Mouse (Mus musculus) forebrain, embryonic 16.5 days (tissue): ENCODE measurements at regions not wholly inside any gene's neighbourhood (a gene's known extent, or its start where the extent isn't known, plus 50 kb on each side); places are given as distances from the start of the nearest gene placed in this dataset.

Experiments
- ATAC-seq: fragments of 200-750 bp; cut with Nextera tagmentation; 2 replicates; pipeline ENCODE4 v1.8.0; 2017; ENCODE audit warnings: mild to moderate bottlenecking, moderate library complexity
- H3K27ac ChIP-seq: fragments of 300-500 bp; sonication (generic); 2 replicates; pipeline ENCODE4 v1.5.1; 2014; ENCODE audit warnings: low read length, control low read depth
- H3K27me3 ChIP-seq: fragments of 300-500 bp; sonication (generic); replicated peaks from 2 replicates; pipeline ENCODE4 v1.6.1; 2014; ENCODE audit warnings: low read length; ENCODE audit not compliant: control insufficient read depth, insufficient read depth
- H3K36me3 ChIP-seq: fragments of 300-500 bp; sonication (generic); 2 replicates; pipeline ENCODE4 v1.6.1; 2014; ENCODE audit not compliant: control insufficient read depth, insufficient read depth
- H3K4me1 ChIP-seq: fragments of 300-500 bp; sonication (generic); replicated peaks from 2 replicates; pipeline ENCODE4 v1.6.1; 2014; ENCODE audit warnings: low read length; ENCODE audit not compliant: control insufficient read depth, insufficient read depth
- H3K4me2 ChIP-seq: fragments of 300-500 bp; sonication (generic); 2 replicates; pipeline ENCODE4 v1.6.1; 2014; ENCODE audit warnings: mild to moderate bottlenecking, low read length, control low read depth
- H3K4me3 ChIP-seq: fragments of 300-500 bp; sonication (generic); replicated peaks from 2 replicates; pipeline ENCODE4 v1.5.1; 2014; ENCODE audit warnings: mild to moderate bottlenecking, low read length, control low read depth
- H3K9ac ChIP-seq: fragments of 300-500 bp; sonication (generic); replicated peaks from 2 replicates; pipeline ENCODE4 v1.6.1; 2014; ENCODE audit warnings: low read depth, low read length, control low read depth
- H3K9me3 ChIP-seq: fragments of 300-500 bp; sonication (generic); 2 replicates; pipeline ENCODE4 v1.6.1; 2016; ENCODE audit warnings: low read length; ENCODE audit not compliant: control insufficient read depth
- WGBS: fragments of 180-500 bp; shearing (Covaris S2); extraction: QIAGEN DNeasy Blood & Tissue Kit; methylation state at CpG from one replicate; pipeline ENCODE4 v1.1.7; 2014; 5-methylcytosine and 5-hydroxymethylcytosine counted together

GRCm38 (mm10) chr3:60796207-60796606 lies 206.4 kb upstream of the P2ry1 start:
- Histone ChIP-seq H3K9me3 (no peaks in the 10 kb centered on the region), H3K36me3 (no peaks in the 10 kb centered on the region), H3K9ac (no peak overlapping the region), H3K27me3 (no peaks in the 10 kb centered on the region), H3K27ac (no peak overlapping the region), H3K4me3 (no peak overlapping the region), H3K4me2 (no peak overlapping the region), H3K4me1 (no peaks in the 10 kb centered on the region)
- 95% methylated on average over 2 of the region's 2 CpGs for WGBS
- no peak for ATAC-seq

- WGBS: 52% methylated on average over 6 of the region's 6 CpGs
Observed at GRCm38 (mm10) chr3:60797808-60798207, 204.8 kb upstream of the P2ry1 start.

GRCm38 (mm10) chr3:60798461-60798860 lies 204.1 kb upstream of the P2ry1 start:
- Histone ChIP-seq H3K27ac (no peak overlapping the region), H3K4me1 (no peaks in the 10 kb centered on the region), H3K9ac (no peak overlapping the region), H3K4me3 (no peak overlapping the region), H3K27me3 (no peaks in the 10 kb centered on the region), H3K9me3 (no peaks in the 10 kb centered on the region), H3K4me2 (no peak overlapping the region), H3K36me3 (no peaks in the 10 kb centered on the region)
- ATAC-seq: no peak
- WGBS: 83% methylated on average over 2 of the region's 2 CpGs

More at GRCm38 (mm10) chr3:60797808-60798207, 204.8 kb upstream of the P2ry1 start:
- ATAC-seq: no peak
- H3K27ac ChIP-seq: no peak overlapping the region
- no peaks in the 10 kb centered on the region for H3K36me3 ChIP-seq
- no peaks in the 10 kb centered on the region for H3K27me3 ChIP-seq
- H3K4me1 ChIP-seq: no peaks in the 10 kb centered on the region
- H3K9me3 ChIP-seq: no peaks in the 10 kb centered on the region
- H3K9ac ChIP-seq: no peak overlapping the region
- H3K4me2 ChIP-seq: no peak overlapping the region
- no peak overlapping the region for H3K4me3 ChIP-seq

- WGBS: 90% methylated on average over 5 of the region's 5 CpGs
- H3K4me1 ChIP-seq: no peaks in the 10 kb centered on the region
- H3K27ac ChIP-seq: no peak overlapping the region
- no peaks in the 10 kb centered on the region for H3K9me3 ChIP-seq
- no peak overlapping the region for H3K4me3 ChIP-seq
- H3K27me3 ChIP-seq: no peaks in the 10 kb centered on the region
- H3K4me2 ChIP-seq: no peak overlapping the region
- no peak overlapping the region for H3K9ac ChIP-seq
- no peaks in the 10 kb centered on the region for H3K36me3 ChIP-seq
- ATAC-seq: no peak
Observed at GRCm38 (mm10) chr3:60798862-60799261, 203.7 kb upstream of the P2ry1 start.

GRCm38 (mm10) chr3:60804711-60805293 lies 197.8 kb upstream of the P2ry1 start:
- 90% methylated on average over 3 of the region's 3 CpGs for WGBS
- no peaks in the 10 kb centered on the region for H3K9me3 ChIP-seq
- no peak overlapping the region for H3K4me2 ChIP-seq
- H3K4me3 ChIP-seq: no peak overlapping the region
- no peaks in the 10 kb centered on the region for H3K27me3 ChIP-seq
- no peak overlapping the region for H3K9ac ChIP-seq
- no peaks in the 10 kb centered on the region for H3K4me1 ChIP-seq
- no peak for ATAC-seq
- H3K36me3 ChIP-seq: no peaks in the 10 kb centered on the region
- no peak overlapping the region for H3K27ac ChIP-seq

- no peak for ATAC-seq
Observed at GRCm38 (mm10) chr3:60811924-60812323, 190.7 kb upstream of the P2ry1 start.

GRCm38 (mm10) chr3:60813485-60813884 lies 189.1 kb upstream of the P2ry1 start:
- no peak overlapping the region for H3K27ac ChIP-seq
- no peak for ATAC-seq
- no peaks in the 10 kb centered on the region for H3K4me1 ChIP-seq
- no peak overlapping the region for H3K4me3 ChIP-seq
- WGBS: 49% methylated on average over 3 of the region's 3 CpGs
- H3K9ac ChIP-seq: no peak overlapping the region
- no peak overlapping the region for H3K4me2 ChIP-seq
- no peaks in the 10 kb centered on the region for H3K9me3 ChIP-seq
- H3K36me3 ChIP-seq: no peaks in the 10 kb centered on the region
- H3K27me3 ChIP-seq: no peaks in the 10 kb centered on the region

More at GRCm38 (mm10) chr3:60811924-60812323, 190.7 kb upstream of the P2ry1 start:
- no peaks in the 10 kb centered on the region for H3K27me3 ChIP-seq
- H3K9ac ChIP-seq: no peak overlapping the region
- H3K4me1 ChIP-seq: no peaks in the 10 kb centered on the region
- 63% methylated on average over 5 of the region's 5 CpGs for WGBS
- H3K4me2 ChIP-seq: no peak overlapping the region
- no peak overlapping the region for H3K4me3 ChIP-seq
- H3K36me3 ChIP-seq: no peaks in the 10 kb centered on the region
- H3K27ac ChIP-seq: no peak overlapping the region
- H3K9me3 ChIP-seq: no peaks in the 10 kb centered on the region

- Histone ChIP-seq H3K4me1 (no peaks in the 10 kb centered on the region), H3K9me3 (no peaks in the 10 kb centered on the region), H3K27ac (no peak overlapping the region), H3K9ac (no peak overlapping the region), H3K4me3 (no peak overlapping the region), H3K4me2 (no peak overlapping the region), H3K36me3 (no peaks in the 10 kb centered on the region), H3K27me3 (no peaks in the 10 kb centered on the region)
- ATAC-seq: no peak
- WGBS: 64% methylated on average over 4 of the region's 4 CpGs
Observed at GRCm38 (mm10) chr3:60819684-60820281, 182.8 kb upstream of the P2ry1 start.

GRCm38 (mm10) chr3:60821463-60821862 lies 181.1 kb upstream of the P2ry1 start:
- Histone ChIP-seq H3K36me3 (no peaks in the 10 kb centered on the region), H3K4me1 (no peaks in the 10 kb centered on the region), H3K27me3 (no peaks in the 10 kb centered on the region), H3K4me2 (no peak overlapping the region), H3K9ac (no peak overlapping the region), H3K4me3 (no peak overlapping the region), H3K27ac (no peak overlapping the region), H3K9me3 (no peaks in the 10 kb centered on the region)
- no peak for ATAC-seq

- H3K4me3 ChIP-seq: no peak overlapping the region
- H3K4me2 ChIP-seq: no peak overlapping the region
- 89% methylated on average over 4 of the region's 4 CpGs for WGBS
- H3K9ac ChIP-seq: no peak overlapping the region
- no peaks in the 10 kb centered on the region for H3K36me3 ChIP-seq
- H3K9me3 ChIP-seq: no peaks in the 10 kb centered on the region
- ATAC-seq: no peak
- H3K27me3 ChIP-seq: no peaks in the 10 kb centered on the region
- H3K4me1 ChIP-seq: no peaks in the 10 kb centered on the region
- H3K27ac ChIP-seq: no peak overlapping the region
Observed at GRCm38 (mm10) chr3:60826759-60827158, 175.8 kb upstream of the P2ry1 start.
